Mouse (Mus musculus): ENCODE data around the gene BC048679. TPM values are rescaled to one million over a fixed set of nuclear protein-coding genes. Genes with fewer than 3 reads are reported as not detected.
"Not testable (repeated sequence)": the region's sequence is repeated elsewhere in the genome, so short reads cannot be mapped to it uniquely, and the experiment has no call there.

The BC048679 gene
- polyA plus RNA-seq, 1 experiment from 2014 or later, result not detected

GRCm38 (mm10) chr7:81516154-81517030 lies 18.3 kb upstream of the BC048679 start:
- ChIA-PET POLR2A (no interaction called here), CTCF (interaction anchor here (0.8 to 1.0 kb wide), 2 partner anchors 8 to 12 kb away, joined by 3 read pairs; no protein-coding TSS in a partner anchor)
- ATAC-seq, result peak; percentile 73
- peak; percentile 64 for TF ChIP-seq CTCF (IDR thresholded peaks at IDR 0.05)
- peaks cover 19% of the 10 kb centered on the region for H3K27me3 ChIP-seq
- in situ Hi-C loops (cut with MboI; ENCODE audit: low pct_unique_long_range_greater_than_20kb), result no loop called here
- no peak for DNase-seq (ENCODE audit: low read depth, low spot score)

- ATAC-seq, result no peak
Observed at GRCm38 (mm10) chr7:81514906-81515590, 17.0 kb upstream of the BC048679 start.

GRCm38 (mm10) chr7:81501050-81501449 lies 3.0 kb upstream of the BC048679 start:
- CTCF ChIA-PET, result no interaction called here
- no peak for TF ChIP-seq CTCF (IDR thresholded peaks at IDR 0.05)
- POLR2A ChIA-PET, result interaction anchor here (0.6 kb wide), 1 partner anchor 142 kb away, joined by 4 read pairs; no protein-coding TSS in a partner anchor
- H3K27me3 ChIP-seq, result peaks cover 25% of the 10 kb centered on the region
- no peak for DNase-seq (ENCODE audit: low read depth, low spot score)
- no peak for ATAC-seq
- in situ Hi-C loops (cut with MboI; ENCODE audit: low pct_unique_long_range_greater_than_20kb), result no loop called here

More at GRCm38 (mm10) chr7:81514906-81515590, 17.0 kb upstream of the BC048679 start:
- no peak for TF ChIP-seq CTCF (IDR thresholded peaks at IDR 0.05)
- in situ Hi-C loops (cut with MboI; ENCODE audit: low pct_unique_long_range_greater_than_20kb), result no loop called here
- ChIA-PET CTCF (no interaction called here), POLR2A (no interaction called here)
- DNase-seq (ENCODE audit: low read depth, low spot score), result no peak
- H3K27me3 ChIP-seq, result peaks cover 23% of the 10 kb centered on the region

GRCm38 (mm10) chr7:81497171-81497570 lies 910 bp downstream of the BC048679 start:
- TF ChIP-seq CTCF (IDR thresholded peaks at IDR 0.05), result no peak
- ATAC-seq, result no peak
- ChIA-PET POLR2A (no interaction called here), CTCF (no interaction called here)
- DNase-seq (ENCODE audit: low read depth, low spot score), result no peak
- in situ Hi-C loops (cut with MboI; ENCODE audit: low pct_unique_long_range_greater_than_20kb), result no loop called here
- H3K27me3 ChIP-seq, result peaks cover 48% of the 10 kb centered on the region

- CTCF ChIA-PET, result no interaction called here
- POLR2A ChIA-PET, result no interaction called here
- peak; percentile 80 for ATAC-seq
- TF ChIP-seq CTCF (IDR thresholded peaks at IDR 0.05), result no peak
- in situ Hi-C loops (cut with MboI; ENCODE audit: low pct_unique_long_range_greater_than_20kb), result loop anchor here (5.0 kb wide), 1 partner anchor 36 kb away; the partner anchor contains the start of gene Cpeb1
- H3K27me3 ChIP-seq, result peaks cover 57% of the 10 kb centered on the region
- no peak for DNase-seq (ENCODE audit: low read depth, low spot score)
Observed at GRCm38 (mm10) chr7:81493331-81494021, 4.6 kb downstream of the BC048679 start, which contains the start of gene Ap3b2. Ap3b2 (minus strand) TSS chr7:81493925.

- H3K27me3 ChIP-seq, result peaks cover 54% of the 10 kb centered on the region
- TF ChIP-seq CTCF (IDR thresholded peaks at IDR 0.05), result no peak
- ATAC-seq (no peak), DNase-seq (ENCODE audit: low read depth, low spot score) (no peak)
- in situ Hi-C loops (cut with MboI; ENCODE audit: low pct_unique_long_range_greater_than_20kb), result loop anchor here (5.0 kb wide), 1 partner anchor 35 kb away; the partner anchor contains the start of gene Cpeb1
- ChIA-PET CTCF (no interaction called here), POLR2A (no interaction called here)
Observed at GRCm38 (mm10) chr7:81492628-81493027, 5.5 kb downstream of the BC048679 start.

GRCm38 (mm10) chr7:81489649-81490048 lies 8.4 kb downstream of the BC048679 start:
- ATAC-seq, result no peak
- DNase-seq (ENCODE audit: low read depth, low spot score), result no peak
- POLR2A ChIA-PET, result no interaction called here
- in situ Hi-C loops (cut with MboI; ENCODE audit: low pct_unique_long_range_greater_than_20kb), result loop anchor here (5.0 kb wide), 1 partner anchor 32 kb away; the partner anchor contains the start of gene Cpeb1
- no peak for TF ChIP-seq CTCF (IDR thresholded peaks at IDR 0.05)
- peaks cover 35% of the 10 kb centered on the region for H3K27me3 ChIP-seq
- CTCF ChIA-PET, result no interaction called here

GRCm38 (mm10) chr7:81480800-81481199 lies 17.3 kb downstream of the BC048679 start:
- in situ Hi-C loops (cut with MboI; ENCODE audit: low pct_unique_long_range_greater_than_20kb), result no loop called here
- DNase-seq (ENCODE audit: low read depth, low spot score), result no peak
- peaks cover 25% of the 10 kb centered on the region for H3K27me3 ChIP-seq
- CTCF ChIA-PET, result no interaction called here
- POLR2A ChIA-PET, result no interaction called here
- ATAC-seq, result no peak
- TF ChIP-seq CTCF (IDR thresholded peaks at IDR 0.05), result no peak

- TF ChIP-seq CTCF (IDR thresholded peaks at IDR 0.05), result no peak
- CTCF ChIA-PET, result no interaction called here
- H3K27me3 ChIP-seq, result peaks cover 30% of the 10 kb centered on the region
- POLR2A ChIA-PET, result no interaction called here
- ATAC-seq, result no peak
- in situ Hi-C loops (cut with MboI; ENCODE audit: low pct_unique_long_range_greater_than_20kb), result no loop called here
- DNase-seq (ENCODE audit: low read depth, low spot score), result no peak
Observed at GRCm38 (mm10) chr7:81479531-81480090, 18.5 kb downstream of the BC048679 start.

- in situ Hi-C loops (cut with MboI; ENCODE audit: low pct_unique_long_range_greater_than_20kb); ATAC-seq; CTCF ChIA-PET; DNase-seq (ENCODE audit: low read depth, low spot score); POLR2A ChIA-PET: not testable (repeated sequence)
- peaks cover 33% of the 10 kb centered on the region for H3K27me3 ChIP-seq
Observed at GRCm38 (mm10) chr7:81478261-81478660, 19.8 kb downstream of the BC048679 start.

Measured in Patski (cell line).